Comparison of ENCODE assay signal across 8 mouse cellular contexts in the genomic region with DNA sequence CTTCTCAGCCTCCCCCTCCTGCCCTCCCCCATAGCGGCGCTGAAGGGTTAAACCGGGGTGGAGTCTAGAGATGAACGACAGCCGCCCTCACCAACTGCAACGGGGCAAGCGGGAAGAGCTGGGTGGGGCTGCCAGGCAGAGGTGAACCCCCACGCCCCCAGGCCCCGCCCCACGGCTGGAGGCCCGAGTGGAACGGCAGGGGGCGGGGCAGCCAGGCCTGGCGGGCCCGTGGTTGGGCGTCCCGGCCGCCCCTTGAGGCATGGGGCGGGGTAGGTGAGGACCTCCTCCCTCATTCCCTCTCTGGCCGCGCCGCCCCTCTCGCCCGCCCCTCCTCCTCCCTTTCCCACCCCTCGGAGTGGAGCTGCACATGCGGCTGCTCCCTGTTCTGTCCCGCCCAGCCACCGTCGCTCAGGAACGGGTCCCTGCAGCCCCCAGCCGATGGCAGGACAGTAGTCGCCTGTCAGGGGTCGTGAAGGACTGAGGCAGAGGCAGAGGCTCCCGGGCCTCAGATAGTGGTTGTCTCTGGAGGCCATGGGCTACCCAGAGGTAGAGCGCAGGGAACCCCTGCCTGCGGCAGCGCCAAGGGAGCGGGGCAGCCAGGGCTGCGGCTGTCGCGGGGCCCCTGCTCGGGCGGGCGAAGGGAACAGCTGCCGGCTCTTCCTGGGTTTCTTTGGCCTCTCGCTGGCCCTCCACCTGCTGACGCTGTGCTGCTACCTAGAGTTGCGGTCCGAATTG. TPM values are rescaled to one million over a fixed set of nuclear protein-coding genes. Genes with fewer than 3 reads are reported as not detected.
DNase-seq lines count a peak whose midpoint lies in the region; ATAC-seq lines count a peak whose summit lies in the region.

TSS of gene Eda (plus strand) at position 357 of the 735 bp plus-strand sequence.

- H3K4me3 ChIP-seq in hindbrain, embryonic 10.5 days = peak within 1 kb of the TSS; percentile 62
- peak within 1 kb of the TSS; percentile 61 for H3K4me3 ChIP-seq in lung, embryonic 16.5 days (ENCODE audit: low read length)

- no peaks in the 10 kb centered on the region for H3K9me3 ChIP-seq in hindbrain, embryonic 10.5 days
- no peaks in the 10 kb centered on the region for H3K9me3 ChIP-seq in lung, embryonic 16.5 days (ENCODE audit: control insufficient read depth, low read length)

- H3K9ac ChIP-seq in lung, embryonic 16.5 days (ENCODE audit: low read length) = peak within 1 kb of the TSS; percentile 64

- peak within 1 kb of the TSS; percentile 81 for H3K4me2 ChIP-seq in lung, embryonic 16.5 days (ENCODE audit: low read depth, low read length)

- 15% methylated on average over 44 of the region's 49 CpGs for WGBS in hindbrain, embryonic 10.5 days
- WGBS in lung, embryonic 16.5 days = 9% methylated on average over 27 of the region's 49 CpGs

- H3K36me3 ChIP-seq in hindbrain, embryonic 10.5 days = no peaks in the 10 kb centered on the region
- H3K36me3 ChIP-seq in lung, embryonic 16.5 days (ENCODE audit: control insufficient read depth, insufficient read depth, low read length) = no peaks in the 10 kb centered on the region

- peaks cover 44% of the 10 kb centered on the region for H3K27me3 ChIP-seq in hindbrain, embryonic 10.5 days (ENCODE audit: insufficient read depth, poor library complexity, severe bottlenecking)
- H3K27me3 ChIP-seq in lung, embryonic 16.5 days (ENCODE audit: control insufficient read depth, insufficient read depth, low read depth, low read length) = no peaks in the 10 kb centered on the region

- peak; percentile 98 for ATAC-seq in lung, embryonic 16.5 days (ENCODE audit: low read depth)

- DNase-seq in R1 (ENCODE audit: low read depth, low spot score) = peak; percentile 91
- DNase-seq in cerebellum, postnatal 10 days = peak; percentile 80 to 90
- DNase-seq in frontal cortex, adult 2 months (ENCODE audit: extremely low spot score in 1 of 2, low spot score in 1 of 2) = peak; percentile 10 to 78
- DNase-seq in hindbrain, embryonic 10.5 days (ENCODE audit: low spot score) = peak; percentile 87
- peak; percentile 70 to 86 for DNase-seq in layer of hippocampus, postnatal 10 days (ENCODE audit: low spot score in 2 of 2)
- DNase-seq in ovary, postnatal 36 days (ENCODE audit: low spot score) = peak; percentile 87
- DNase-seq in thymus, postnatal 14 days = peak; percentile 48

- peak within 1 kb of the TSS; percentile 75 for H3K27ac ChIP-seq in hindbrain, embryonic 10.5 days
- H3K27ac ChIP-seq in lung, embryonic 16.5 days (ENCODE audit: low read length) = 0 out of 2 replicates have a peak within 1 kb of the TSS, but pooled peaks have one; percentile 22

- H3K4me1 ChIP-seq in hindbrain, embryonic 10.5 days (replicated peaks) = peaks cover 14% of the 10 kb centered on the region; the same call in 1 of the 2 replicates
- no peaks in the 10 kb centered on the region for H3K4me1 ChIP-seq in lung, embryonic 16.5 days (replicated peaks; ENCODE audit: control insufficient read depth, insufficient read depth, low read length)

RNA-seq across cellular contexts. Expression of gene Eda, which starts in this region (rescaled TPM):
- 3.2 and 3.6 TPM in 2 replicates for polyA plus RNA-seq in frontal cortex, adult 2 months (2012; rRNA removed)
- polyA plus RNA-seq in hindbrain, embryonic 10.5 days (2016; fragmentation: Nextera tagmentation; extraction: Ambion mirVana) = 1.8 and 1.9 TPM in 2 replicates
- 1 to 10 TPM; 7.2 to 9.9 TPM for total RNA-seq in layer of hippocampus, postnatal 10 days (2021)
- 1.4 and 2.0 TPM in 2 replicates for polyA plus RNA-seq in lung, embryonic 16.5 days (2015; fragmentation: Nextera tagmentation; extraction: Ambion mirVana)

Comparison
In these comparisons a context has a peak if more than half of its experiments do, and no peak if none do; other contexts are left out.
1. Peak in every context shown above with its lines: DNase-seq, ATAC-seq, H3K4me3 ChIP-seq and H3K27ac ChIP-seq.